Mouse (Mus musculus): ENCODE data around the gene Hal. TPM values are rescaled to one million over a fixed set of nuclear protein-coding genes. Genes with fewer than 3 reads are reported as not detected.

Gene Hal
- total and polyA plus RNA-seq, 3 experiments = 0.76 TPM; not detected in 2

- Histone ChIP-seq H3K4me3 (replicated peaks in 1 of 3; ENCODE audit: low read depth in 2 of 3, low read length in 2 of 3, poor library complexity in 1 of 3) (no peak overlapping the region), H3K36me3 (replicated peaks in 1 of 2; ENCODE audit: control insufficient read depth in 1 of 2, insufficient read depth in 1 of 2, low read length in 1 of 2) (no peaks in the 10 kb centered on the region), H3K27me3 (replicated peaks) (no peaks in the 10 kb centered on the region), H3K27ac (ENCODE audit: insufficient read depth, low read depth) (no peak overlapping the region), H3K79me2 (replicated peaks; ENCODE audit: control insufficient read depth, extremely low read depth, insufficient read depth, poor library complexity, severe bottlenecking) (no peaks in the 10 kb centered on the region), H3K9me3 (replicated peaks; ENCODE audit: low read length) (peaks cover 5% of the 10 kb centered on the region), H3K9ac (ENCODE audit: insufficient read depth, low read depth) (no peak overlapping the region), H3K4me1 (ENCODE audit: control insufficient read depth in 1 of 2, insufficient read depth in 2 of 2) (peaks cover 2 to 15% of the 10 kb centered on the region in 2 experiments; a peak in 2 of 4 replicates), H3K4me2 (ENCODE audit: insufficient read depth, low read depth, poor library complexity, severe bottlenecking) (no peak overlapping the region)
- TF ChIP-seq MAFK (IDR thresholded peaks at IDR 0.05; ENCODE audit: insufficient replicate concordance, low read length) (no peak), TCF12 (IDR thresholded peaks at IDR 0.05; ENCODE audit: low read depth, low read length) (no peak)
- no peak for DNase-seq (ENCODE audit: extremely low read depth)
- dilution Hi-C loops (cut with MboI; ENCODE audit: extremely low pct_ligation_motif_present, extremely low pct_unique_long_range_greater_than_20kb, low sequenced_read_pairs) (no loop called here), in situ Hi-C loops (cut with MboI; ENCODE audit: low pct_ligation_motif_present, low pct_unique_long_range_greater_than_20kb, low sequenced_read_pairs) (no loop called here)
Measured at GRCm38 (mm10) chr10:93447398-93447797, 41.2 kb upstream of the Hal start.

DNA sequence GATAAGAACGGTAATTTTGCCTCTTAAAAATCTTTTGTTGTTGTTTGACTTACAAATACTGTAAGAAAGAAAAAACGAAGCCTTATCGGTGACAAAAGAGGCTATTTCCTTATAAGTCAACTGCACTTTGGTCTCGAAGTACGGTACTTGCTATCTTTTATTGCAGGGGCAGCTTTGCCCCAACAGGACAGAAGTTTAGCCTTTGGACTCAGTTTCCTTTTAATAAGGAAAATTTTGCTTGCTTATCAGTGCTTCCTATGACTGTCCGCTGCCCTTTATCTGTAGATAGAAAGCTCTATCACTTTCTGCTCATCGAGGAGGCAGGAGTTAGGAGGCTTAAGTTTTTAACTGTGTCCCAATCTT lies 33.9 kb upstream of the Hal start:
- peaks cover 46% of the 10 kb centered on the region for H3K79me2 ChIP-seq (replicated peaks; ENCODE audit: control insufficient read depth, extremely low read depth, insufficient read depth, poor library complexity, severe bottlenecking)
- H3K9me3 ChIP-seq (replicated peaks; ENCODE audit: low read length) = peaks cover 5% of the 10 kb centered on the region
- TF ChIP-seq JUND (conservative IDR thresholded peaks at IDR 0.05; ENCODE audit: low read depth, low read length) = no peak
- TF ChIP-seq MXI1 (IDR thresholded peaks at IDR 0.05; ENCODE audit: low read depth, low read length) = no peak
- no peak for TF ChIP-seq MAFK (IDR thresholded peaks at IDR 0.05; ENCODE audit: insufficient replicate concordance, low read length)
- TF ChIP-seq ETS1 (conservative IDR thresholded peaks at IDR 0.05; ENCODE audit: low read depth, low read length) = no peak
- TF ChIP-seq USF1 (IDR thresholded peaks at IDR 0.05; ENCODE audit: low read depth, low read length) = no peak
- no peak for TF ChIP-seq ZMIZ1 (IDR thresholded peaks at IDR 0.05; ENCODE audit: low read depth, low read length)
- no peak for TF ChIP-seq NELFE (IDR thresholded peaks at IDR 0.05; ENCODE audit: low read depth, low read length)
- no peak for TF ChIP-seq MEF2A (IDR thresholded peaks at IDR 0.05; ENCODE audit: borderline replicate concordance, low read depth, low read length)
- no peak for TF ChIP-seq MYC (IDR thresholded peaks at IDR 0.05; ENCODE audit: low read depth, low read length)
- TF ChIP-seq ZC3H11A (IDR thresholded peaks at IDR 0.05; ENCODE audit: low read depth, low read length) = no peak
- TF ChIP-seq JUN (IDR thresholded peaks at IDR 0.05; ENCODE audit: insufficient read depth, low read depth, low read length) = no peak
- no peak for TF ChIP-seq TCF12 (IDR thresholded peaks at IDR 0.05; ENCODE audit: low read depth, low read length)
- TF ChIP-seq POLR2AphosphoS2 (IDR thresholded peaks at IDR 0.05; ENCODE audit: low read depth, low read length) = no peak
- no peak for TF ChIP-seq ZNF384 (IDR thresholded peaks at IDR 0.05; ENCODE audit: low read depth, low read length)
- no peak for TF ChIP-seq BHLHE40 (IDR thresholded peaks at IDR 0.05; ENCODE audit: low read depth, low read length)
- no peak for TF ChIP-seq ZKSCAN1 (IDR thresholded peaks at IDR 0.05; ENCODE audit: borderline replicate concordance, low read depth, low read length)
- TF ChIP-seq CHD1 (IDR thresholded peaks at IDR 0.05; ENCODE audit: low read depth, low read length) = no peak
- no peak for TF ChIP-seq CHD2 (IDR thresholded peaks at IDR 0.05; ENCODE audit: low read length)
- H3K27ac ChIP-seq (ENCODE audit: insufficient read depth, low read depth) = no peak overlapping the region
- H3K4me1 ChIP-seq (ENCODE audit: control insufficient read depth in 1 of 2, insufficient read depth in 2 of 2) = peaks cover 8 to 40% of the 10 kb centered on the region in 2 experiments
- no peak for DNase-seq (ENCODE audit: extremely low read depth)
- in situ Hi-C loops (cut with MboI; ENCODE audit: low pct_ligation_motif_present, low pct_unique_long_range_greater_than_20kb, low sequenced_read_pairs) = no loop called here
- no peaks in the 10 kb centered on the region for H3K27me3 ChIP-seq (replicated peaks)
- H3K9ac ChIP-seq (ENCODE audit: insufficient read depth, low read depth) = peak overlapping the region; percentile 64
- dilution Hi-C loops (cut with MboI; ENCODE audit: extremely low pct_ligation_motif_present, extremely low pct_unique_long_range_greater_than_20kb, low sequenced_read_pairs) = no loop called here
- peak overlapping the region; percentile 82 for H3K4me2 ChIP-seq (ENCODE audit: insufficient read depth, low read depth, poor library complexity, severe bottlenecking)
- H3K4me3 ChIP-seq (replicated peaks in 1 of 3; ENCODE audit: low read depth in 2 of 3, low read length in 2 of 3, poor library complexity in 1 of 3) = peak overlapping the region; percentile 89 to 98 (median 95)
- peaks cover 3 to 28% of the 10 kb centered on the region in 2 experiments for H3K36me3 ChIP-seq (replicated peaks in 1 of 2; ENCODE audit: control insufficient read depth in 1 of 2, insufficient read depth in 1 of 2, low read length in 1 of 2)

Data from CH12.LX (cell line).